Mouse (Mus musculus) erythroblast, embryonic 14.5 days (primary cell): ENCODE data around the gene Otulinl. TPM values are rescaled to one million over a fixed set of nuclear protein-coding genes. Genes with fewer than 3 reads are reported as not detected.

ENCODE experiments used
- H3K27me3 ChIP-seq: 2 replicates; pipeline ENCODE4 v1.6.1; 2012; ENCODE audit warnings: inconsistent platforms; ENCODE audit not compliant: control insufficient read depth
- H3K36me3 ChIP-seq: 2 replicates; pipeline ENCODE4 v1.6.1; 2012; ENCODE audit warnings: mild to moderate bottlenecking, inconsistent platforms; ENCODE audit not compliant: control insufficient read depth
- H3K4me1 ChIP-seq: 2 replicates; pipeline ENCODE4 v1.6.1; 2012; ENCODE audit warnings: inconsistent platforms; ENCODE audit not compliant: control insufficient read depth
- H3K4me3 ChIP-seq: replicated peaks from 2 replicates; pipeline ENCODE3; 2012; ENCODE audit warnings: moderate library complexity, mild to moderate bottlenecking, inconsistent platforms
- H3K9me3 ChIP-seq: 2 replicates; pipeline ENCODE4 v1.6.1; 2012; ENCODE audit warnings: low read length, inconsistent platforms, mixed read lengths; ENCODE audit not compliant: control insufficient read depth
- GATA1 ChIP-seq: IDR thresholded peaks from 2 replicates; pipeline ENCODE4 v1.6.1; 2012; ENCODE audit warnings: low read length, inconsistent platforms, mixed read lengths
- TAL1 ChIP-seq: IDR thresholded peaks from 3 replicates; pipeline ENCODE4 v1.6.1; 2012; ENCODE audit warnings: low read length, inconsistent platforms, mixed read lengths
- polyA plus RNA-seq: library from polyadenylated mRNA; stranded (reverse); fragments of >175 nt; gene quantifications from 2 replicates; pipeline ENCODE4 v1.2.3, GENCODE M21; 2012

Otulinl gene
- polyA plus RNA-seq, 1 experiment = 0.07 TPM

DNA sequence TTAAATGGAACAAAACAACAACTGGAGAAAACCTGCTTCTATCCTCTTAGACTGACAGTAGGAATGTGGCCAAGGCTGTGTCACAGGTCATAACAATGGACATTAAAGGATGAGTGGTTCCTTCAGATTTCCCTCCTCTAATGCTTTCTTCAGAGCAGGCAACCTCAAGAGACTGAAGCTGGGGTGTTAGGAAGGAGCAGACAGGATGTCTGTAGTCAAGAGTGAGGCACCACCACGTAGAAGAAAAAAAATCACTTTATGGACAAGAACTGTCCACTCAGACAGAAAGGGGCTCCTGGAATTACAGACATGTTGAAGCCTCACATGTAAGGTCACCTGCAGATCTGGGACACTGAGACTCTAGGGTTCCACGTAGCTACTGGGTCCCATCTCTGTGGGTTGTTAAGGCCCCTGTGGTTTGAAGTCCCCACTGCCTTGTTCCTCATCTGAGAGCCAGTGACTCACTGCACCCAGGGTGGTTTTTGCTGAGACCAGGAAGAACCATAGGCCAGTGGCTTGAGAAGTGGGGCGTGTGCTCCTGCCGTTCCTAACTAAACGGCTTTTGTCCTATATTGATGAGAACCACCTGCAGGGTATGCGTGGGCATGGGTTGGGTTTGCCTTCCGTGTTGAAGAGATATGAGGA lies 27.7 kb upstream of the Otulinl start:
- no peaks in the 10 kb centered on the region for H3K9me3 ChIP-seq
- H3K27me3 ChIP-seq = no peaks in the 10 kb centered on the region
- H3K36me3 ChIP-seq = no peaks in the 10 kb centered on the region
- TF ChIP-seq GATA1 (no peak), TAL1 (no peak)
- H3K4me3 ChIP-seq = no peak overlapping the region
- H3K4me1 ChIP-seq = no peaks in the 10 kb centered on the region

- no peaks in the 10 kb centered on the region for H3K27me3 ChIP-seq
- TF ChIP-seq TAL1 (no peak), GATA1 (no peak)
- H3K36me3 ChIP-seq = no peaks in the 10 kb centered on the region
- H3K9me3 ChIP-seq = no peaks in the 10 kb centered on the region
- no peaks in the 10 kb centered on the region for H3K4me1 ChIP-seq
- H3K4me3 ChIP-seq = no peak overlapping the region
These were observed 27.1 kb upstream of the Otulinl start for GRCm38 (mm10) chr15:27708499-27708898.

- TF ChIP-seq GATA1 (no peak), TAL1 (no peak)
- Histone ChIP-seq H3K4me3 (no peak overlapping the region), H3K27me3 (no peaks in the 10 kb centered on the region)
These were observed 21.6 kb upstream of the Otulinl start for GRCm38 (mm10) chr15:27702972-27703313.

DNA sequence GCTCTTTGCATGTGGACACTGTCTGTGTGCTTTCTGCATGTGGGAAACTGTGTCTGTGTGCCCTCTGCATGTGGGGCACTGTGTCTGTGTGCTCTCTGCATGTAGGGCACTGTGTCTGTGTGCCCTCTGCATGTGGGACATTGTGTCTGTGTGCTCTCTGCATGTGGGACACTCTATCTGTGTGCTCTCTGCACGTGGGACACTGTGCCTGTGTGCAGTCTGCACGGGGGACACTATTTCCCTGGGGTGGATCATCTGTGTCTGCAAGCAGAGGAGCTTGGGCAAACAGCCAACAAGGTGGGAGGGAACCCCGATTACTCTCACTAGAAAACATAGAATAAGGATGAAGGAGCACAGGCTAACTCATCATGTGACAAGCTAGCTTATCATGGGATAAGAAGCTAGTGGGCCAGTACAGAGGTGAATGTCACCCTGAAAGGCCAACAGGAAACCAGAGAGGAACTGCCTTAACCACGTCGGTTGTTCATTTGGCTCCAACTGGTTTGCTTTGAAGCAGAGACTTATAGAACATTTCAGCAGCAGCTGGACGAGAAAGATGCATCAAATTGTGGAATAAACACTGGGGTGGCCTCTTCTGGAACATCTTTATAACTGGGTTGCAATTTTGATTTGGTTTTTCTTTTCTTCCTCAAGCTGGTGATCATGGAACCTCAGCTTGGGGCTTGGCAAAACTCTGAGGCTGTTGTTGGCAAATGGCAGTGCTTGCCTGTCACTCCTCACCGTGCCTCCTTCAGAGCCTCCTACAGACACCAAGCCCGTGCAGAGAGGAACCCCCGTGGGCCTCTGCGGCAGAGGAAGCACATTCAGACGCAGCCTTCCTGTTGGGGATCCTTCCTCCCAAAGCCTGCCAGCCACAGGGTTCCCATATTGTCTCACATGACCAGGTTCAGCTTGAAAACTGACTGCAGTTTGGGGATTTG lies 20.9 kb upstream of the Otulinl start:
- TF ChIP-seq TAL1 (no peak), GATA1 (no peak)
- H3K4me3 ChIP-seq = no peak overlapping the region
- no peaks in the 10 kb centered on the region for H3K9me3 ChIP-seq
- no peaks in the 10 kb centered on the region for H3K4me1 ChIP-seq
- H3K27me3 ChIP-seq = no peaks in the 10 kb centered on the region
- no peaks in the 10 kb centered on the region for H3K36me3 ChIP-seq

More at GRCm38 (mm10) chr15:27702972-27703313, 21.6 kb upstream of the Otulinl start:
- Histone ChIP-seq H3K36me3 (no peaks in the 10 kb centered on the region), H3K9me3 (no peaks in the 10 kb centered on the region), H3K4me1 (no peaks in the 10 kb centered on the region)

- Histone ChIP-seq H3K36me3 (no peaks in the 10 kb centered on the region), H3K9me3 (no peaks in the 10 kb centered on the region), H3K27me3 (no peaks in the 10 kb centered on the region), H3K4me3 (no peak overlapping the region), H3K4me1 (no peaks in the 10 kb centered on the region)
- no peak for TF ChIP-seq GATA1
These were observed 16.3 kb upstream of the Otulinl start for GRCm38 (mm10) chr15:27697632-27698031.

DNA sequence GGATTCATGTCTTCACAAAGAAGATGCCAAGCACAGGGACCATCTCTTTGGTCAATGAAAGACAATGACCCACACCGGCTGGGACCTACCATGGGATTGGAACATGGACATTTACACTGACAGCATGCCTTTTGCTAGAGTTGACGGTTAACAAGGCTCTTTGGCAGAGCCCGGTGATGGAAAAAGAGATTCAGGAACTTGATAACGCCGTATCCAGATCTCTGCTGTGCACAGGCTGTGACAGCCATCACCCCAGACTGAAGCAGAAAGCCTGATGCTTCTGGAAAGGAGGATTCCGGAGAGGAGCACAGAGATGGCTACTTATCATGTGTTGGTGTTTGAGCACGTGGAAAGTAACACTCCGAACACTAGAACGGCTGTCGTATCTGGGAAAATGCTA lies 11.9 kb upstream of the Otulinl start:
- Histone ChIP-seq H3K9me3 (no peaks in the 10 kb centered on the region), H3K36me3 (no peaks in the 10 kb centered on the region), H3K4me1 (no peaks in the 10 kb centered on the region), H3K4me3 (no peak overlapping the region), H3K27me3 (no peaks in the 10 kb centered on the region)
- TF ChIP-seq GATA1 (no peak), TAL1 (no peak)

DNA sequence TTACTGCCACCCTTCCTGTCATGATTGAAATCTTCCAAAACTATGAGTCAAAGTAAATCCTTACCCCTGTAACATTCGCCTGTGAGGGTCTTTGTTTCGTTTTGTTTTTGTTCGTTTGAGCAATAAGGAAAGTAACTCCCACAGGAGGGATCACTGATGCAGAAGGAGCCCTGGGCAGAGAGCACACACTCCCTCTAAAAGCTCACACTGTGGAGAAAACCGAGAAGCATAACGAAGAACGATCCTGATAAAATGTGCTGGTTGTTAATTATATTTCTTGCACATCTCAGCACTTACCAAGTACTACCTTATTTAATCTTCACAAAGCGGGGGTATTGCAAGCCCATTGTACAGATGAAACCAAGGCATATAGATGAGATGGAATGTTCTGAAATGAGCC lies 10.8 kb upstream of the Otulinl start:
- Histone ChIP-seq H3K27me3 (no peaks in the 10 kb centered on the region), H3K4me1 (no peaks in the 10 kb centered on the region), H3K36me3 (no peaks in the 10 kb centered on the region), H3K4me3 (no peak overlapping the region), H3K9me3 (no peaks in the 10 kb centered on the region)
- TF ChIP-seq TAL1 (no peak), GATA1 (no peak)

DNA sequence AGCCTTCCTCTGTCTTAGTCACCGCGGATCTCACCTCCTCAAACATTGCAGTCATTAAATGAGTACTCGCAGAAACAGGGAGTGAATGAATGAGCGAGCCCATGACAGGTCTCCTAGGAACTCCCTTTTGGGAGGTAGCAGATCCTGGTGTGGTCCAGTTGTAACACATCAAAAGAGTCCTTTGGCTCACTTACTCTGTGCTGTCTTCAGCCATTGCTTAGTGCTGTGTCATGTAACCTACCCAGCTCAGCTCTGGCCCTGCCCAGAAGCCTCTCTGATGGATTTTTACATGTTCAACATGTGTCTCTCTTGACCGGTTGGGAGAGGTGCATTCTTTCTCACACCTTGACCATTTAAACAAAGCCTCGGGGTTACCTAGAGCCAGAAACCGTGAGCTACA lies 9.8 kb upstream of the Otulinl start:
- Histone ChIP-seq H3K4me1 (no peaks in the 10 kb centered on the region), H3K4me3 (no peak overlapping the region), H3K27me3 (no peaks in the 10 kb centered on the region), H3K9me3 (no peaks in the 10 kb centered on the region), H3K36me3 (no peaks in the 10 kb centered on the region)
- no peak for TF ChIP-seq TAL1
- no peak for TF ChIP-seq GATA1

DNA sequence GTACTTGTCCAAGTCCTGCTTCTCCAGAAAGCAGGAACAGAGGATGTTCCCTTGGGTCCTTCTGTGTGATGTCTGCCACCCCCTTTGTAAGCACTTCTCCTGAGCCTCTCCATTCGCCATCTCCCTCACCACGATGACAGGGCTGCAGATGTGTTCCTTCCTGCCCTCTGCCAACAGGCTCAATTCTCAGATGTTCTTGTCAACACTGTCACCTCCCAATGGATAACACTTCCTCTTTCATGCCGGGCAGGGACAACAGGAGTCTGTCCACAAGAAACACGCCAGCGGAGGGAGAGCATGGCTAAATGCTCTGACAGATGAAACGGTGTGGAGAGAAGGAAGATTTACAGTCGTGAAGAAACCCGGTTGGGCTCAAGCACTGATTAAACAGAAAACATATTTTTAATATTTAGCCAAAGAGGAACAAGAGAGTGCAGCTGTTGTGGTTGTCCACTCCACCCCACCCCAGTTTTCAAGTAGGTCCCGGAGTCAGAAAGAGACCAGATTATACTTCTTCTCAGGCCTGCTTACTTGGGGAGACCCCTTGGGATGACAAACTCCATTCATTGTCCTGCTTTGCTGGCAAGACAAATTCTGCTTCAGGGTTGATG lies 6.8 kb upstream of the Otulinl start:
- no peak overlapping the region for H3K4me3 ChIP-seq
- TF ChIP-seq TAL1 = no peak
- TF ChIP-seq GATA1 = no peak

GRCm38 (mm10) chr15:27684813-27685212 lies 3.4 kb upstream of the Otulinl start:
- H3K36me3 ChIP-seq = no peaks in the 10 kb centered on the region
- peaks cover 23% of the 10 kb centered on the region for H3K27me3 ChIP-seq
- no peaks in the 10 kb centered on the region for H3K9me3 ChIP-seq
- peaks cover 12% of the 10 kb centered on the region for H3K4me1 ChIP-seq
- no peak for TF ChIP-seq GATA1
- no peak for TF ChIP-seq TAL1
- no peak overlapping the region for H3K4me3 ChIP-seq

More for the DNA sequence above, 6.8 kb upstream of the Otulinl start:
- Histone ChIP-seq H3K36me3 (no peaks in the 10 kb centered on the region), H3K27me3 (no peaks in the 10 kb centered on the region), H3K4me1 (no peaks in the 10 kb centered on the region), H3K9me3 (no peaks in the 10 kb centered on the region)
